Mouse (Mus musculus): Measurements from ENCODE around the gene Nmt2. TPM values are rescaled to one million over a fixed set of nuclear protein-coding genes. Genes with fewer than 3 reads are reported as not detected.
A peak's percentile ranks its signal among the peaks of the same experiment; 100 is the strongest.

The Nmt2 gene
- polyA plus RNA-seq, 1 experiment from 2014 or later = 49.9 TPM

DNA sequence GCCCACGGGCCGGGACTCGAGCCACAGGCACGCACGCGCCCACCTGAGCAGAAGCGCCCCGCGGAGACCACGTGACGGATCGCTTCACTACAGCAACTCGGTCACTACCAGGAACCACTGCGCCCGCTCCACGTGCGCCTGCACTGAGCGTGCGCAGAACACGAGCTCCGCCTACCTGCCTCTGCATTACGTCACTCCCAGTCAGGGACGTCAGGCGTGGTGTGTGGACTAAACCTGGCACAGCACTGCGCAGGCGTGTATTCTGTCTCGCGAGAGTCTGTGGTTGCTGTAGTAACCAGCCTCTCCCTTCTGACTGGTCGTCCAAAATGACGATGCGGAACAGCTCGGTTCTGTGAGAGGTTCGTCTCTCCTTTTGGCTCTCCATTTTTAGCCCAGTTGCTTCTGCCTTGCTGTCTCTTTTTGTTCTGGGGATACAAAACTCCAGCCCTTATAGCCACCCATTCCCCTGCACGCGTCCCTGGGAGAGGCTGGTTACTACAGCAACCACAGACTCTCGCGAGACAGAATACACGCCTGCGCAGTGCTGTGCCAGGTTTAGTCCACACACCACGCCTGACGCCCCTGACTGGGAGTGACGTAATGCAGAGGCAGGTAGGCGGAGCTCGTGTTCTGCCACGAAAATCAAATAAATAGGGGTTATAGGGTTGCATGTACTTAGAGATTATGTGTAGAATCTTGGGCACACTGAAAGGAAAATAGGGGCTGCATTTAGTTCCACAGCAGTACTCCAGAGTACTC is 48.7 kb downstream of the Nmt2 start, which contains the start of gene Rpp38:
TSS of gene Rpp38 (minus strand) at position 160 of the 759 bp plus-strand sequence.
- peaks cover 15% of the 10 kb centered on the region for H3K4me1 ChIP-seq (replicated peaks; ENCODE audit: control insufficient read depth, insufficient read depth, low read length)
- H3K27me3 ChIP-seq (replicated peaks; ENCODE audit: control insufficient read depth, insufficient read depth, low read length) = peaks cover 11% of the 10 kb centered on the region; the same call in 1 of the 2 replicates
- DNase-seq (ENCODE audit: low spot score) (peak; percentile 98), ATAC-seq (replicated peaks; ENCODE audit: low FRiP score, low TSS enrichment, low read depth) (peak; percentile 98)
- H3K9ac ChIP-seq (ENCODE audit: low read length) = peak within 1 kb of the TSS; percentile 79
- peaks cover 20% of the 10 kb centered on the region for H3K36me3 ChIP-seq (ENCODE audit: control insufficient read depth, insufficient read depth, low read length)
- peak within 1 kb of the TSS; percentile 87 for H3K27ac ChIP-seq (ENCODE audit: low read depth)
- H3K4me3 ChIP-seq (ENCODE audit: low read depth, low read length) = peak within 1 kb of the TSS; percentile 76
- peak within 1 kb of the TSS; percentile 82 for H3K4me2 ChIP-seq (ENCODE audit: low read length)
- no peaks in the 10 kb centered on the region for H3K9me3 ChIP-seq (ENCODE audit: control insufficient read depth, low read length)
- under 1% methylated on average over 45 of the region's 45 CpGs for WGBS

DNA sequence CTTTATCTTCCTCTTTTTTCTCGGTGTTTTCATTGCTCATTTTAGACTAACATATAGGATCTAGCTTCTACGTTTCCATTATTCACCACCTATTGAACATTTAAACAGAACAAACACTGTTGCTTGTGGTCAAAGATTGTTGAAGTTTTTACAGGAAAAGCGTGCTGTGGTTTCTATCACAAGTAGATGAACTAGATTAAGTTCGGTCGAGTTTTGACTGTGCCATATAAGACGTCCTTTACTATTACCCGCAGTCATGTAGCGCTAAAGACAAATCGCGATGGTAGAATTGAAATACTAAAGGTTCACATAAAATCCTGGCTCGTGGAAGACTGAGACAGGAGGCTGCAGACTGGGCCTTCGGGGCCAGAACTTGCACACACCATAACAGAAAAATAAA is 49.7 kb downstream of the Nmt2 start:
- Histone ChIP-seq H3K27me3 (replicated peaks; ENCODE audit: control insufficient read depth, insufficient read depth, low read length) (peaks cover 11% of the 10 kb centered on the region; the same call in 1 of the 2 replicates), H3K36me3 (ENCODE audit: control insufficient read depth, insufficient read depth, low read length) (peaks cover 10% of the 10 kb centered on the region), H3K27ac (ENCODE audit: low read depth) (no peak overlapping the region), H3K9me3 (ENCODE audit: control insufficient read depth, low read length) (no peaks in the 10 kb centered on the region), H3K4me1 (replicated peaks; ENCODE audit: control insufficient read depth, insufficient read depth, low read length) (peaks cover 15% of the 10 kb centered on the region), H3K4me2 (ENCODE audit: low read length) (no peak overlapping the region), H3K4me3 (ENCODE audit: low read depth, low read length) (no peak overlapping the region), H3K9ac (ENCODE audit: low read length) (no peak overlapping the region)
- ATAC-seq (replicated peaks; ENCODE audit: low FRiP score, low TSS enrichment, low read depth) = no peak
- no peak for DNase-seq (ENCODE audit: low spot score)
- 91% methylated on average over 12 of the region's 12 CpGs for WGBS

DNA sequence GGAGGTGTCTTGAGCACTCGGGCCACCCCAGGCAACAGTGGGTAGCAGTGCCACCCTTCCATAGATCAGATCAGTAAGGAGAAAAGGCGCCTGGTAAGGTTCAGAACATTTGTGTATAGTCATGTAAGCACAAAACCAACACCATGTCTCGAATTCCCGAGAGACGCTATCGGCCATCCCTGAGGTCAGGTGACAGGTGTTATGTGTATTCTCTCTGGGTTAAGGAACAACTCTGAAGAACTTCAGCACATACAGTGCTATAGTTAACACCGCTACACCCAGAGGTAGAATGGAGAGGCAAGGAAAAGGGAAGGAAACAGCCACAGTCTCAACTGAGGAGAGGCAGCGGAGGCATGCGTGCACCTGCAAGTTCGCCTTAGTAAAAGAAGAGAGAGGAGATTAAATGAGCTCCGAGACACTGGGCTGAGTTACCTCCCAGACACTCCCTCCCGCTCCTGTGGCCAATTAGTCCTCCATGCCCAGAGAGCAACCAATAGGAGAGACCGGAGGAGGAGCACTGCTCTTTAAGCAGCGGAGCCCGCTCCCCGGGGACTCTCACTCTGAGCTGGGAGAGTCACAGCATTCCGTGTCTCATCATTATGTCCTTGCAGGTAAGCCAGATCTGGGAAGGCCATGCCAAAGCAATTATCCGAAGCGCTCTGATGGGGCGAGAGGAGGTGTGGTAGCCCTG is 51.7 kb downstream of the Nmt2 start, which contains the start of gene Acbd7:
TSS of gene Acbd7 (plus strand) at position 558 of the 691 bp plus-strand sequence.
- H3K9ac ChIP-seq (ENCODE audit: low read length) = no peak within 1 kb of the TSS
- H3K27ac ChIP-seq (ENCODE audit: low read depth) = no peak within 1 kb of the TSS
- peaks cover 11% of the 10 kb centered on the region for H3K4me1 ChIP-seq (replicated peaks; ENCODE audit: control insufficient read depth, insufficient read depth, low read length)
- H3K27me3 ChIP-seq (replicated peaks; ENCODE audit: control insufficient read depth, insufficient read depth, low read length) = peaks cover 11% of the 10 kb centered on the region; the same call in 1 of the 2 replicates
- ATAC-seq (replicated peaks; ENCODE audit: low FRiP score, low TSS enrichment, low read depth) (0 out of 2 replicates have a peak, but pooled peaks have one; percentile 17), DNase-seq (ENCODE audit: low spot score) (peak; percentile 73)
- 4% methylated on average over 20 of the region's 20 CpGs for WGBS
- H3K9me3 ChIP-seq (ENCODE audit: control insufficient read depth, low read length) = no peaks in the 10 kb centered on the region
- H3K36me3 ChIP-seq (ENCODE audit: control insufficient read depth, insufficient read depth, low read length) = no peaks in the 10 kb centered on the region
- peak within 1 kb of the TSS; percentile 56 for H3K4me2 ChIP-seq (ENCODE audit: low read length)
- H3K4me3 ChIP-seq (ENCODE audit: low read depth, low read length) = peak within 1 kb of the TSS; percentile 25

DNA sequence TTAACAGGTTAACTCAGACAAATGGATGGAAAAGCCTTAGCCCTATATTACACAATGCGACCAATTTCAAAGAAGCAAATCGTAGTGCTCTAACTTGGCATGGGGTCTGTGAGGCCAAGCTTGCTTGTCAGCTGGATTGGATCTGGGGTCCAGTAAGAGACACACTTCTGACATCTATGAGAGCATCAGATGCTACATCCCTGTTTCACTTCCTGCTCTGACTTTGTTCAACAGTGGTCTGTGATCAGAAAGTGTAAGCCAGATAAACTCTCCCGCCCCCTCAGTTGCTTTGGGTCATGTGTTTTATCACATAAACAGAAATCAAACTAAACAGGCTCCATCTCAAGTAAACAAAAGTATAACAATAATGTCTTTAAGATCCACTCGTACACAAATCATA is 64.4 kb downstream of the Nmt2 start:
- Histone ChIP-seq H3K4me1 (replicated peaks; ENCODE audit: control insufficient read depth, insufficient read depth, low read length) (no peaks in the 10 kb centered on the region), H3K9me3 (ENCODE audit: control insufficient read depth, low read length) (no peaks in the 10 kb centered on the region), H3K4me2 (ENCODE audit: low read length) (no peak overlapping the region), H3K27ac (ENCODE audit: low read depth) (no peak overlapping the region), H3K4me3 (ENCODE audit: low read depth, low read length) (no peak overlapping the region), H3K9ac (ENCODE audit: low read length) (no peak overlapping the region), H3K36me3 (ENCODE audit: control insufficient read depth, insufficient read depth, low read length) (no peaks in the 10 kb centered on the region), H3K27me3 (replicated peaks; ENCODE audit: control insufficient read depth, insufficient read depth, low read length) (no peaks in the 10 kb centered on the region; the same call in 1 of the 2 replicates)
- ATAC-seq (replicated peaks; ENCODE audit: low FRiP score, low TSS enrichment, low read depth) (no peak), DNase-seq (ENCODE audit: low spot score) (no peak)
- 75% methylated on average over 4 of the region's 4 CpGs for WGBS

DNA sequence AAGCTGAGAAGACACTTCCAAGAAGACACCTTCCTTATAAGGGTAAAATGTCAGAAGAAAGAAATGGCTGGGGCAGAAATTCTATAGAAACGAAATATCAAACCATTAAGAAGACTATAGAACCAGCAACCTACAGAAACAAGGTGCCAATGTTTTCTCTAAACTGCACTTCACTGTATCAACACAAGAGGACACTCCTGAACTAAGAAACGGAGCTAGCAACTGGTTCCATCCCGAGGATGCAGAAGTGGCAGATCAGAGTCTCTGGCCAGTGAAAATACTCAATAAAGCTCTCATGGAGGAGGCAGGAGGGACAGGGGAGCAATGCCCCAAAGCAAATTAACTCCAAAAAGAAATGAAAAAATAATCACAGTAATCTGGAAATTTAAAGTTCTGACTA is 64.9 kb downstream of the Nmt2 start:
- Histone ChIP-seq H3K36me3 (ENCODE audit: control insufficient read depth, insufficient read depth, low read length) (no peaks in the 10 kb centered on the region), H3K27me3 (replicated peaks; ENCODE audit: control insufficient read depth, insufficient read depth, low read length) (no peaks in the 10 kb centered on the region; the same call in 1 of the 2 replicates), H3K9ac (ENCODE audit: low read length) (no peak overlapping the region), H3K9me3 (ENCODE audit: control insufficient read depth, low read length) (no peaks in the 10 kb centered on the region), H3K4me3 (ENCODE audit: low read depth, low read length) (no peak overlapping the region), H3K27ac (ENCODE audit: low read depth) (no peak overlapping the region), H3K4me2 (ENCODE audit: low read length) (no peak overlapping the region), H3K4me1 (replicated peaks; ENCODE audit: control insufficient read depth, insufficient read depth, low read length) (no peaks in the 10 kb centered on the region)
- ATAC-seq (replicated peaks; ENCODE audit: low FRiP score, low TSS enrichment, low read depth) (no peak), DNase-seq (ENCODE audit: low spot score) (no peak)
- 18% methylated on average over 3 of the region's 3 CpGs for WGBS

DNA sequence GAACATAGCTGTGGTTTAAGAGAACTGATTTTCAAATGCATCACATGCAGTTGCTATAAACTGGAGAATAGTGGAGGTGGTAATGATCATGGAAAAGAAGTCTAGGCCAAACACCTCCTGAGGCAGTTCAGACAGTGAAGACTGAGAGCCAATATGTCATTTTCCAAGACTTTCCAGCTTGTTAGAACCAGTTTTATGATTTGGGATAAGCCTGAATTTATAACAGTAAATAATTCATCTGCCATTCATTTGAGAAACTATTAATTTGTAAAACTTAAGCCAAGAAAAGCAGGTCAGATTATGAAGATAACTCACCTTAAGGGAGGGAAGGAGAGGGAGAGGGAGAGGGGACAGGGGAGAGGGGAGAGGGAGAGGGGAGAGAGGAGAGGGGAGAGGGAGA is 69.1 kb downstream of the Nmt2 start:
- H3K9ac ChIP-seq (ENCODE audit: low read length) = no peak overlapping the region
- no peaks in the 10 kb centered on the region for H3K36me3 ChIP-seq (ENCODE audit: control insufficient read depth, insufficient read depth, low read length)
- H3K27ac ChIP-seq (ENCODE audit: low read depth) = no peak overlapping the region
- H3K4me1 ChIP-seq (replicated peaks; ENCODE audit: control insufficient read depth, insufficient read depth, low read length) = no peaks in the 10 kb centered on the region
- no peak overlapping the region for H3K4me2 ChIP-seq (ENCODE audit: low read length)
- no peaks in the 10 kb centered on the region for H3K9me3 ChIP-seq (ENCODE audit: control insufficient read depth, low read length)
- H3K27me3 ChIP-seq (replicated peaks; ENCODE audit: control insufficient read depth, insufficient read depth, low read length) = no peaks in the 10 kb centered on the region
- no peak overlapping the region for H3K4me3 ChIP-seq (ENCODE audit: low read depth, low read length)
- no peak for ATAC-seq (replicated peaks; ENCODE audit: low FRiP score, low TSS enrichment, low read depth)
- no peak for DNase-seq (ENCODE audit: low spot score)

DNA sequence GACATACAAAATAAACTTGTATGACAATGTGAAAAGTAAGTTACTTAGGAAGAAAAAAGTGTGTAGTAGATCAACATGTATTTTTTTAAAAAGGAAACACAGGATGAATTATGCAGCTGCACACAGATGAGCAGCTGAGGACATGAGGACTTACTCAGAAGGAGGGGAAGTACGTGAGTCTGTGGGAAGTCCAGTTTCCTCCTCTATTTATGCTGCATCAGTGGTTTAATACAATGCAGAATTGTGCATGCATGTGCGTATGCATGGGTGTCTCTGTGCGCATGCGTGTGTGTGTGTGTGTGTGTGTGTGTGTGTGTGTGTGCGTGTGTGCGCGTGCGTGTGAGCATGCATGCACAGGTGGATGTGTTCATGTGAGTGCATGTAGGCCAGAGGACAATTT is 71.8 kb downstream of the Nmt2 start:
- WGBS = 84% methylated on average over 8 of the region's 8 CpGs
- no peak for DNase-seq (ENCODE audit: low spot score)
- H3K9ac ChIP-seq (ENCODE audit: low read length) = no peak overlapping the region
- H3K36me3 ChIP-seq (ENCODE audit: control insufficient read depth, insufficient read depth, low read length) = no peaks in the 10 kb centered on the region
- no peak for ATAC-seq (replicated peaks; ENCODE audit: low FRiP score, low TSS enrichment, low read depth)
- no peaks in the 10 kb centered on the region for H3K9me3 ChIP-seq (ENCODE audit: control insufficient read depth, low read length)
- H3K4me3 ChIP-seq (ENCODE audit: low read depth, low read length) = no peak overlapping the region
- H3K27ac ChIP-seq (ENCODE audit: low read depth) = no peak overlapping the region
- no peaks in the 10 kb centered on the region for H3K4me1 ChIP-seq (replicated peaks; ENCODE audit: control insufficient read depth, insufficient read depth, low read length)
- no peaks in the 10 kb centered on the region for H3K27me3 ChIP-seq (replicated peaks; ENCODE audit: control insufficient read depth, insufficient read depth, low read length)
- H3K4me2 ChIP-seq (ENCODE audit: low read length) = no peak overlapping the region

DNA sequence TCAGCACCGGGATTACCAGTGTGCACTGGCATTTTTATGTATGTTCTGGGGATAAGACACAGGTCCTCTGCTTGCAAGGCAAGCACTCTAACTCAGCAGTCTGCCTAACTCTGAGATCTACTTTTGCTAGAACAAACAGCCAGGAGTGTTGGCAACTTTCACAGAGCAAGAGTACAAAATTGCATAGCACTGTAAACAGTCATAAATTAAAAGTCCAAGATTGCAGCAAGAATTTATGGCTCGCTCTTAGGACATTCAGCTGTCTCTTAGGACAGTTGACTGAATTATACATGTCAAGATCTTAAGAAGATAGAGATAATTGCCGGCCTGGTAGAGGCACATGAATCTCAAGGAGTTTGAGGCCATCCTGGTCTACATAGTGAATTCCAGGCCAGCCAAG is 72.3 kb downstream of the Nmt2 start:
- ATAC-seq (replicated peaks; ENCODE audit: low FRiP score, low TSS enrichment, low read depth) (no peak), DNase-seq (ENCODE audit: low spot score) (no peak)
- 27% methylated on average over 3 of the region's 3 CpGs for WGBS
- Histone ChIP-seq H3K4me2 (ENCODE audit: low read length) (no peak overlapping the region), H3K27me3 (replicated peaks; ENCODE audit: control insufficient read depth, insufficient read depth, low read length) (no peaks in the 10 kb centered on the region), H3K4me3 (ENCODE audit: low read depth, low read length) (no peak overlapping the region), H3K36me3 (ENCODE audit: control insufficient read depth, insufficient read depth, low read length) (no peaks in the 10 kb centered on the region), H3K9me3 (ENCODE audit: control insufficient read depth, low read length) (no peaks in the 10 kb centered on the region), H3K9ac (ENCODE audit: low read length) (no peak overlapping the region), H3K27ac (ENCODE audit: low read depth) (no peak overlapping the region), H3K4me1 (replicated peaks; ENCODE audit: control insufficient read depth, insufficient read depth, low read length) (no peaks in the 10 kb centered on the region)

All from intestine, embryonic 14.5 days (tissue).